Mouse (Mus musculus) urinary bladder, postnatal 0 days (tissue): ENCODE measurements around the gene Nxf1. TPM values are rescaled to one million over a fixed set of nuclear protein-coding genes. Genes with fewer than 3 reads are reported as not detected.

Source experiments
- polyA plus RNA-seq: library from polyadenylated mRNA; unstranded; fragments of >200 nt; fragmentation: Nextera tagmentation; extraction: Ambion mirVana; gene quantifications from 2 replicates; pipeline ENCODE4 v1.2.1, GENCODE M21; 2015

Gene Nxf1
- polyA plus RNA-seq: 59.7 and 64.4 TPM in 2 replicates

GRCm38 (mm10) chr19:8756635-8757387 is at the start of gene Nxf1:
Gene Nxf1, plus strand, starts transcription at chr19:8757073.

DNA sequence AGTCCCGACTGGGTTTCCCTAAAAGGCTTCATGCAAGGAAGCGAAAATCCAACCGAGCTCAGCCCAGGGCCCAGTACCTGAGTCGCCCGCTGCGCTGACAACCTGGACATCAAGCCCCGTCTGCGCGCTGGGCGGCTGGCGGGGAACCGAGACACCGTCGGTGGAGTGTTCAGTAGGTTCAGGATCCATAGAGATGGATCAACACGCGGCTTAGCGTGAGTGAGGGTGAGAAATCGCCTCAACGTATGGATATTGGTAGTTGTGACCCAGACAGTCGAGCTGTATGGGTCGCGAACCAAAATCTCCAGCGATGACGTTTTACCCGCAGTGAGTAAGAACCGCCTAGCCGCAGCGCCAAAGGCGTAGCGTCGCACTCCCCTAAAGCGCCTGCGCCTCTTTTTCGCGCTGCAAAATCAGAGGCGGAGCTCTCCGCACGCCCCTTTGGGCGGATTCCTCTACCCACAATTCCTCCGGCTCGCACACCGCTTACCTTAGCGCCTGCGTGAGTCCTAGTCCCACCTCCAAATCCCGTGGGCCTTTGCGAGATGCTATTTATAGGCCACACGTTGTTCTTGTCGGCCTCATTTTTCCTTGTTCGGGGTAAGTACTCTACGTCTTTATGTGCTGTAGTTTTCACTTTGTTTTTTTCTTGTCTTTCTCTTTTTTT is 33.8 kb upstream of the Nxf1 start, which contains the start of gene Slc3a2:
Gene Slc3a2, minus strand, starts transcription at position 463 of the 667 bp plus-strand sequence.

DNA sequence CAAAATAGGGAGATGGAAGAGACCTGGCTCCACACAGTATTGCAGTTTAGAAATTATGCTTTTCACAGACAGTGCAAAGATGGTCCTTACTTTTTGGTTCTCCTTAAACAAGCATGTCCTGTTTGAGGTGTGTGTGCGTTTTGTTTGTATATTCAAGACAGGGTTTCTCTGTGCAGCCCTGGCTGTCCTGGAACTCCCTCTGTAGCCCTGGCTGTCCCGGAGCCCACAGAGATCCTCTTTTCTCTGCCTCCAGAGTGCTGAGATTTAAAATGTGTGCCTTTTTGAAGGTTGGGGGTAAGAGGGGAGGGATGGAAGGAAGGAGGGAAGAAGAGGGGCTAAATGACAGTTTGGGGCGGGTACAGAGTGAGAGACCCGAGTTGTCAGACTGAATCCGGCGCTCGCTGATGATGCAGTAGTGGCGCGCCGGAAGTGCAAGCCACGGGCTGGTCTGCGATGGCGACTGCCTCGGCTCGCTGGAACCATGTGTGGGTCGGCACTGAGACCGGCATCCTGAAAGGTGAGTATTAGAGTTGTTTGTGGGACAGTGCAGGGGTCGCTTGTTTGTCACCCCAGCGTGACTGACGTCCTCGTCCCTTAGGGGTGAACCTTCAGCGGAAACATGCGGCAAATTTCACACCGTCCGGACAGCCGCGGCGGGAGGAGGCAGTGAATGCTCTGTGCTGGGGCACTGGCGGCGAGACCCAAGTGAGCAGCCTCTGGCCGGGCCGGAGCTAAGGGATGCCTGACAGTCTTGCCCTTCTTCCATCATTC is 21.3 kb upstream of the Nxf1 start, which contains the start of gene Wdr74:
Gene Wdr74, plus strand, starts transcription at position 439 of the 771 bp plus-strand sequence.

GRCm38 (mm10) chr19:8740603-8741002 is 16.3 kb upstream of the Nxf1 start, which contains the start of gene 1700092M07Rik:
Gene 1700092M07Rik, plus strand, starts transcription at chr19:8740718.

GRCm38 (mm10) chr19:8741243-8741869 is 15.5 kb upstream of the Nxf1 start, which contains the start of gene Stx5a:
Gene Stx5a, plus strand, starts transcription at chr19:8741413.

DNA sequence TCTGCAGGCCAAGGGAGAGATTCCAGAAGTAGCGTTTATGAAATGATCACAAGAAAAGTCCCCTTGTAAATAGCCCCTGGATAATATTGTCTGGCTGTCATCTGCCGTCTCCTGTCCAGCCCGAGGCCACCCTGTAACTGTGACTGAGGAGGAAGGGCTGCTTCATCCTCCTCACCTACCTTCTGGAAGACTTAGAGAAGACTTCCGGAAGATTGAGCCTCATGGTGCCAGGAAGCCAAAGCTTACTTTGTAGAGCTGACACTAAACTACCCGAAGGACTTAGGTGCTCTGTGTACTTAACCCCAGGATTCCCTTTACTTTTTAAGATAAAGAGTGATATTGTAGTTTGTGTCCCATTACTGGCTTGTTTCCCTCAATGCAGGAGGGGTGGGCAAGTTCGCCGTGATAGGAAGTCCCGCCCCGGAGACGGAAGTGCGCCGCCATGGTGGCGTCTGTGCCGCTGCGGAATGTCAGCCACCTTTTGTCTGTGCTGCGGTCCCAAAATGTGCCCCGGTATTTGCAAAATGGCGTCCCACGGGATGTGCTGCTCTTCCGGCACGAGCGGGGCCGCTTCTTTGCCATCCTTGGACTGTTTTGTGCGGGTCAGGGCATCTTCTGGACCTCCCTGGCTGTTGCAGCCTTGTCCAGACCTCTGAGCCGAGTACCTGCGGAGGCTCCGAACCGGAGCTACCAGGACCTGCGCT is 13.8 kb downstream of the Nxf1 start, which contains the start of gene Tmem223:
Gene Tmem223, plus strand, starts transcription at position 430 of the 704 bp plus-strand sequence.

GRCm38 (mm10) chr19:8774086-8774835 is 17.4 kb downstream of the Nxf1 start, which contains the start of gene Tmem179b:
Gene Tmem179b, minus strand, starts transcription at chr19:8774467.

GRCm38 (mm10) chr19:8786008-8786781 is 29.3 kb downstream of the Nxf1 start, which contains the start of gene Taf6l:
Gene Taf6l, minus strand, starts transcription at chr19:8786417.

DNA sequence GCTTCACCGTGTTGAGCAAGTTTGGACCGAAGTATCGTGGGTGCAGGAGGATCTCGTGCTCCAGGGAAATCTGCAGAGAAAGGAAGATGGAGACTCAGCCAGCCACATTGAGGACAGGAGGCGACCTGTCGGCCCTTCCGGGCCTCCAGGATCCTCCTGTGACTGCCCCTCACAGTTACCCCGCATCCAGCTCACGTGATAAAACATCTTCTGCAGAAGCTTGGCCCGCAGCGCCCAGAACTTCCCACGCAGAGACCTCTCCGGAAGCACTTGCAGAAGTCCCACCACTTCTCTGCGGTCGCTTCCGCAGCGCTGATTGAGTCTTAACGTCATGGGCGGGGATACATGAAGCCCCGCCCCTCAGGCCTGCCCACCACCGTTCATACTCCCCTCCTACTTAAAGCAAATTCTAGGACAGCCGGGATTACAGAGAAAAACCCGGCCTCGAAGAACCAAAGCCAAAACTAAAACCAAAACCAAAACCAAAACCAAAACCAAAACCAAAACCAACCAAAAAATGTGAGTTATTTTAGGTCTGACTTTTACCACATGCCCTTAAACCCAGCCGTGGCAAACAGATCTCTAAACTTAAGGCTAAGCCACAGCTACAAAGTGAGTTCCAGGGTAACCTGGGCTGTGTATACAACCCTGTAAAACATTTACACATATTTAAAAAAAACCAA is 41.5 kb downstream of the Nxf1 start, which contains the start of gene Polr2g:
Gene Polr2g, minus strand, starts transcription at position 314 of the 683 bp plus-strand sequence.

GRCm38 (mm10) chr19:8802130-8802821 is 45.4 kb downstream of the Nxf1 start, which contains the start of gene Zbtb3:
Gene Zbtb3, plus strand, starts transcription at chr19:8802555.

GRCm38 (mm10) chr19:8818801-8819595 is 62.1 kb downstream of the Nxf1 start, which contains the start of gene Ttc9c:
Gene Ttc9c, minus strand, starts transcription at chr19:8819333.

DNA sequence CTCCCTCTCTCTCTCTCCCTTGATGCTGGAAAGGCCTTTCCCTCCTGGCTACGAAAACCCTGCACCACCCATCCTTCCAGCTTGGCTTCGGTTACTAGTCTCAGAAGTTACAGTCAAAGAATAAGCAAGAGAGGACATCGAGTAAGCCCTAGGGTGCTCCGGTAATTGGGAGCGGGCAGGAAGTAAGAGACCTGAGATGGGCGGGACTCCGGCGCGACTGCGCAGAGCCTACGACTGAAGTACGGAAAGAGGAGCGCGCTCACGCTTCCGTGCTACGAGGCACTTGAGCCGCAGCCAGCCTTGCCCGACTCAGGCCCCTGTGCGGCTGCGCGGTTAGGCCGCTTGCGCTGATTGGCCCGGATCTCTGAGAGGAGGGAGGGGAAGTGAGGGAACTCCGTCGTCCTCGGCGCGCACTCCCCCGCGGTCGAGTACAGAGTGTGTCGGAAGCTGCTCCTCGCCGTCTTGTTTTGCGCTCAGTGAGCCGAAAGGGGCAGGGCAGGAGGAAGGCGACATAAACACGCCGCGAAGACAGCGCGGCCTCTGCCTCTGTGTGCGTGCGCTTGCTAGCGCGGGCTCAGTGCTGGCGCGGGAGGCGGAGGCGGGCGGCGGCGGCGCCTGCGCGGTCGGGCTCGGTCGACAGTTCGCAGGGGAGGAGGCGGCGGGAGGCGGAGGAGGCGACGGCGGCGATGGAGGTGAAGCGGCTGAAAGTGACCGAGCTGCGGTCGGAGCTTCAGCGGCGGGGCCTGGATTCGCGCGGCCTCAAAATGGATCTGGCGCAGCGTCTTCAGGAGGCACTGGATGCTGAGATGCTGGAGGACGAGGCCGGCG is 62.9 kb downstream of the Nxf1 start, which contains the start of gene Hnrnpul2:
Gene Hnrnpul2, plus strand, starts transcription at position 415 of the 828 bp plus-strand sequence.

